Mouse (Mus musculus) brain, embryonic 18.5 days (tissue): ENCODE measurements around the gene Zbtb43.

Experiments
- DNase-seq: peaks from one replicate; pipeline ENCODE4 v3.0.0-alpha.2; 2012; ENCODE audit warnings: low read depth, low spot score

The Zbtb43 gene

DNA sequence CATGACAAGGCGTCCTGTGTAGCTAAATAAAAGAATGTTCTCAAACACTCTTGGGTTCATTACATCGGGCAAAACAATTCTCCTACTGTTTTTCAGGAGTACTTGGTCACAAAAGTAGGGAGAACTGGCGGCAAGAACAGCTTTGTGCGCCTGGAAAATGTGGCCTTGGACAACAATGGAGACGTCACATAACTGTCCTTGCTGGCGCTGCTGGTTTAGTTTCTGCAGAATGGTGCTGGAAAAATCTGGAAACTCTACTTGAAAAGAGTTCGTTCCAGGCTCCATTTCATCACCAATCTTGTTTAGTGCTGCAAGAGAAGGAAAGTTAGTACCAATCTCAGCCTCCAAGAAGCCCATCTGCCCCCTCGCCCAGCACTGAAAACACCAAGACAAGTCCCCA, 13.5 kb downstream of the Zbtb43 start:
- no peak for DNase-seq

DNA sequence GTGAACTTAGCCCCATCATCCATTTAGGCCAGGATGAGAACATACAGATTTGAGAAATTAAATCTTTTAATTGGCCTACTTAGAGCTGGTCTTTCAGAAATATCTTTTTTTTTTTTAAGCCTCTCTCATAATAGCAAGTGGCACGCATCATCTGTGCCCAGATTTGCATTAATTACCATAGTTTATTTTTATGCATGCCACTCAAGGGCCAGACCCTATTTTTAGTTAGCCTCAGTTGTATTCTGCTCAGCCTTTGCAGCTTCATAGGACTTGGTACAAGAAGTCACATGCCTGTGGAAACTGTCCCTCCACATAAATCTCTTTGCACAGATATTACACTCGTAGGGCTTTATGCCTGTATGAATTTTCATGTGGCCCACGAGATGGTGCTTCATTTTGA, 14.9 kb downstream of the Zbtb43 start:
- no peak for DNase-seq

DNA sequence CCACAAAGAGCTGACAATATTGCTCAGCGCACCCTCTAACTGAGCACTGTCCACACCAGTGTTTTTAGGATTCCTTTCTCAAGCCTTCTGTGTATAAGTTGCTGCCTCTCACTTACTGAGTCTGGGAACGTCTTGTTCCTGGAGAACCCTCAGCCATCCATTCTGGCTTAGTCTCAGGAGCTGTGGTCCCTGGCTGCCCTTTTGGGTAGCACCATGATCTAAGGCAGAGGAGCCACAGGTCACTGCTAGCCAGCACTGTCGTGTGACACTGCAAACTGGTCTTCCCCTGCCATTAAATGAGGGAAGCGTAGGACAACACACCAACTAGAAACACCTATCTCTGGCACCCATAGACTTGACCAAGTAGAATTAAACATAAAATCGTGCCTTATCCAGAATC, 15.6 kb downstream of the Zbtb43 start:
- DNase-seq: no peak

DNA sequence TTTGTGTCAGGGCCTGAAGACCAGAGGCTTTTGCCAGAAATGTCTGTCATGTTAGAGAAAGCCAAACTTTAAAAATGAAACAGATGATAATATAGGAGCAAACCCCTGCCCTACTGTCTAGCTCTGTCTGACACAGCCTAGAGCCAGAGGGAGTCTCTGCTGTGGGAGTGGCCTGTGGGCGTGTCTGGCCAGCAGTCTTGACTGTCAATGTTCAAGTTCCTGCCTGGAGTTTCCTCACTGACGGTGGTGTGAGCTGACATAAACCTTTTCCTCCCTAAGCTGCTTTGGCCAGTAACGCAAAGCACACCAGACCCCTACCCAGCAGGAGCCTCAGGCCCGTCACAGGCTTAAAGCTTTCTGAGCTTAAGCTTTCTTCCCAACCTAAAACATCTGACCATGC, 16.2 kb downstream of the Zbtb43 start:
- no peak for DNase-seq

DNA sequence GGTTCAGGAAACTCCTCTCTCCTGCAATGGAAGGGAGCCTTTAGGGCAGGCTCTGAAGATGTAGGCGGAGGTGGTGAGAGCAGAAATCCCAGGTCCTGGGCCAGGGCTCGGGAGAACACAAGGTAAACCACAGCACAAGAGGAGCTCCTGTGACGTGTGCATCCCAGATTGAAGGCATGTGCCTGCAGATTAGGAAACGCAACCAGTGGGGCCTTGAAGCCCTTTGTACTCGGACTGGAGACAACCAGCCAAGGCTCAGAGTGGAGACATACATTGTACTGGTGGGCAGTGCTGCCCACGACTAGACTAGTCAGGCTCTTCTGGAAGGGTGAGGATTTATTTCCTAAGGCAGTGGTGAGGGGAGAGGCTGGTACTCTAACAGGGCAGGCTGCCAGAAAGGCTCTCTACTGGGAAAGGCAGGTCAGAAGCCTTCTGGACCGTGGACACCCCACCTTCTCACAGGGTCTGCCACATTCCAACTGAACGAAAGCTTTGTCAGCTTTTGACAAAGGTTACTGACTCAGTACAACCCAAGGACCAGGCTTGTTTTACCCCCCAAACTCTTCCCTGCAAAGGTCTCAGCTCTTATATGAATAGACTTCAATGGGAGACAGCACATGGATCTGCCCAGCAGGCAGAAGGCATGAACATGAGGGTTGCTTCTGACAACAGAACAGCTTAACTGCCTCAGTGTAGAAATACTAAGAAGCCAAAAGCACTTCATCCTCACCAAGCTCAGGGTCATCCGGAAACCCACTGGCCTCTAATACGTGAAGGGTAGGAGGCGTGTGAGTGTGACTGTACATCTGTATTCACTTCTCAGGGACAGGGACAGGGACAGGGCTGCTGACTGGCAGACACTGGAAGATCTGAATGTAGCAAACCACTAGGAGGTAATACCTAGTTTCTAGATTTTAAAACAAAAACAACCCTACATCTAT, 17.1 kb downstream of the Zbtb43 start:
- DNase-seq: no peak

DNA sequence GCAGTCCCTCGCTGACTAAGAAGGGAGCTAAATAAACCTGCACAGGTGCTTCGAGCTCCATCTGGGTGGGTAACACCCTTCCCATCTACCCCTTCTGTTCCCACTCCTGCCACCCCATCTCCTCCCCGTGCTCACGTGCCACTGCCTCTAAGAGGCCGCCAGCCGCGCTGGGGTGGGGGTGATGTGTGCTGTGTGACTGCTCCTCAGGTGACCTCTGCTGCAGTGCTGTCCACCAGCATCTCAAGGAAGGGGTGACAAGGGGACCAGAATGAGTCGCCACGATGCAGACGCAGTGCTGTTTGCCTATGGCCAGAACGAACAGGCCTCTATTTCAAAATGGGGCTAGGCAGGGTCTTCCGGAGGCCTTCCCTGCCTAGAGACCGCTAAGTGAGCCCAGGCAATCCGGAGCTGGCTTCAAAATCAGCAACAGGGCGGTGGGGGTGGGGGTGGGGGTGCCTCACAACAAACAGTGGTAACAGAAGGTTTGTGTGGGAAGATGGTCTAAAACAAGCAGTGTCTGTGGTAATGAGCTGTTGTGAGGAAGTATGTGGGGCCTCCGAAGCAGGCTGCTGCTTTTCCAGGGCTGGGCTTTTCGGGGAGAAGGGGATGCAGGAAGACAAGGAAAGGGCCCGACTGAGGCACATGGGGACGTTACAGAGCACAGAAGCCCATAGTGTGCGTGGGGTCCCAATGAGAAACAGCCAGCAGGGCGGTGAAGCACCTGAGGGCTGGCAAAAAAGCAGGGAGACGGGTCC, 19.1 kb downstream of the Zbtb43 start:
- no peak for DNase-seq

DNA sequence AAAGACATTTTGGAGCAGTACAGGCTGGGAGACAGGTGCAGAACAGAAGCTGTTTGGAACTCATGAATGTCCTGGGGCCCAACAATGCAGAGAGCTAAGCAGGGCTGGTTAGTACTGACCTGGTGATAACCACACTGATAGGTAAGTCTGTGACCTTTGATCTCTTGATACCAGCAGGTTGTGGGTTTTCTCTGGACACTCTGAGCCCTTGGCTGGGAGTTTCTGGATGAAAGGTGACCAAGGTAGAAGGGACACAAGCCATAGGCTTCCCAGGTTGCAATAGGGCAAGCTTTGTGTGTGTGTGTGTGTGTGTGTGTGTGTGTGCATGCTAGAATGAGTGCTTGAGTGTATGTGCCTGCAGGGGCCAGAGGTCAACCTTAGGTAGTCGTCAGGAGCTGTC, 21.6 kb downstream of the Zbtb43 start:
- no peak for DNase-seq

DNA sequence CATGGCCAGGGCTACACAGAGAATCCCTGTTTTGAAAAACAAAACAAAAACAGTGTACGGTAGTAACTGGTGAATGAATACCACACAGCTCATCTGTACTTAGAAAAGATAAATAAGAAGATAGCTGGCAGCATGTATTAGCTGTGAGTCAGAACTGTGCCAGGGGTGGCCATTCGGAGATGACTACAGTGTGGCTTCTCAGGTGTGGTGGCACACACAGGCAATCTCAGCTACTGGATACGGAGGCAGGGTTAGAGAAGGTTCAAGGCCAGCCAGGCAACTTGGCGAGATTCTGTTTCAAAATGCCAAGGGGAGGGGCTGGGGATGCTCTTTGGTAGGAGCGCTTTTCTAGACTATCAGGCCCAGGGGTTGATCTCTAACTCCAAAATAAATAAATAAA, 22.6 kb downstream of the Zbtb43 start:
- DNase-seq: no peak

DNA sequence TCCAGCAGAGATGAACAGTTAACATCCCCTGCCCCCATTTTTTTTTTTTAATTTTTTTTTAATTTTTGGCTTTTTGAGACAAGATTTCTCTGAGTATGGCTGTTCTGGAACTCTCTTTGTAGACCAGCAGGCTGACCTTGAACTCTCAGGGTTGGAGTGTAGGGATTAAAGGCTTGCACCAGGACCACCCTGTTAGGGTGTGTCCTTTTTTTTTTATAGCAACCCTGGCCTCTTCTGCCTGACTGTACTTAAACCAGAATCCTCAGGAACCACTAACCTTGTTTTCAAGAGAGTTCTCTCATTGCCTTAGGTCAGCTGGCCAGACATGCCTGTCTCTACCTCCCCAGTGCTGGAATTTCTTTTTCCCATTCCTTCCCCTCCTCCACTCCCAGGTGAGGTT, 23.5 kb downstream of the Zbtb43 start:
- no peak for DNase-seq

DNA sequence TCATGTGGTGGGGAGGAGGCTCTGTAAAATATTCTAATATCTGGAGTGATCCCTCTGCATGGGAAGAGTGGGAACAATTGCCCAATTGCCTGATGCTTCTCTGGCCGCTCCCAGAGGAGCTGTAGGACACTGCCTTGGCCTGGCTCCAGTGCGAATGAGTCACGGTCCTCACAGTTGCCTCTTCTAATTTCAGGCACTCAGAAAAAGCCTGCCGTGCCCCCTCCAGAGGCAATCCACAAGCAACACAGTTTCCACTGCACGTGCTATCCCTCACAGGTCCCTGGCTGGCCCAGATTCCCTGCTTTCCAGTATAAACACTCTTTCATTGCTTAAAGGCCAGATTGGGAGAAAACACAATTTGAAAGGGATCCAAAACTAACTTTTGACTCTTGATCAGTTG, 24.0 kb downstream of the Zbtb43 start:
- DNase-seq: no peak

DNA sequence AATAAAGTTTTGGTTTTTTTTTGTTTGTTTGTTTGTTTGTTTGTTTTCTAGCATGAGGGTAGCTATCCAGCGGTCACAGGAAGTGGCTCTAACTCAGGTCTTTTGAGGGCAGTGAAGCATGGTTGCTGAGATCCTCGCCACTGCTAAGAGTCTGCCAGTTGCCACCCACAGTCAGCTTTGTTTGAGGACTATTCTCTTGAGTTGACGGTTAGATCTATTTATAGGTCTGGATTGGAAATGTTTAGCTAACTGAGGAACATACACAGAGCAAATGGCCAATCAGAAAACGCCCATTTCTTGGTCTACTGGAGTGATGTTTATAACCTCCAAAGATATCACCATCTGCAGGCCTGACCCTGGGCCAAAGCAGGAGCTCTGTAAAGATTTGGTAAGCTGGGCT, 25.7 kb downstream of the Zbtb43 start:
- DNase-seq: no peak

DNA sequence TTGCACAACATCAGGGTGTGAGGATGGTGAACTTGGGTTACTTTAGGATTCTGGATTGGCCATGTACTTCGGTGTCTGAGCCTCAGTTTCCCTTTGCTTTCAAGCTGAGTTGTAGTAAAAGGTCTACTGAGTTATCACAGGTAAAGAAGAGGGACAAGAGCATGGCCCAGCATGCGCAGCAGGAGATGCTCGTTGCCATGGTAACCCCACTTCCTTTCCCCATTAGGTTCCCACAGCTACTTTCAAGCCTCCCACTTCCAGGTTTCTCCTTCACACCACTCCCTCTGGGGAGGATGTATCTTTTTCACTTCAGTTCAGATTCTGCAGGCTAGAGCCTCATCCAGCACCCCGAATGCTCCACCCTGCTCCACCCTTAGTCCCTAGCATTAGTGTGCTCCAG, 27.5 kb downstream of the Zbtb43 start:
- DNase-seq: no peak

DNA sequence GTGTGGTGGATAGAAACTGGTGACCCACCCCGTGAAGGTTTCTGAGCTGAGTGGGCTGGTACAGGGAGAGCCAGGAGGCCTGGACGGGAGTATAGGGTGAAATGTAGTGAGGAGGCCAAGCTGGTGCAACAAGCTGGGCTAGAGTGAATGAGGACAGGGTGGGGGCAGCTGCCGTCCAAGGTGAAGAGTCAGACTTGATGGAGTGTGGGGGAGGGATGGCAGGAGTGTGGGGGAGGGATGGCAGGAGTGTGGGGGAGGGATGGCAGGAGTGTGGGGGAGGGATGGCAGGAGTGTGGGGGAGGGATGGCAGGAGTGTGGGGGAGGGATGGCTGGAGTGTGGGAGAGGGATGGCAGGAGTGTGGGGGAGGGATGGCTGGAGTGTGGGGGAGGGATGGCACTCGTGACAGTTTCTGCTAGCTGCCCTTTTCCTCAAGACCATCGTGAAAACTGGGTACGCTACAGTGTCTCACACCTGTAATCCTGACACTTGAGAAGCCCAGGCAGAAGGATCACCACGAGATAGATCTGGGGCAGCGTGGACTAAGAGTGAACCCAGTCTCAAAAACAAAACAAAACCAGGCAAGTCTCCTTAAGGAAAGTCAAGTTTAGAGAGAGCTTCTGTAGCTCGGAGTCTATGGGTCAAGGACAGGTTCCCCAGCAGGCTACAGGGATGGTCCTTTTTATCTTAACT, 28.2 kb downstream of the Zbtb43 start:
- no peak for DNase-seq

DNA sequence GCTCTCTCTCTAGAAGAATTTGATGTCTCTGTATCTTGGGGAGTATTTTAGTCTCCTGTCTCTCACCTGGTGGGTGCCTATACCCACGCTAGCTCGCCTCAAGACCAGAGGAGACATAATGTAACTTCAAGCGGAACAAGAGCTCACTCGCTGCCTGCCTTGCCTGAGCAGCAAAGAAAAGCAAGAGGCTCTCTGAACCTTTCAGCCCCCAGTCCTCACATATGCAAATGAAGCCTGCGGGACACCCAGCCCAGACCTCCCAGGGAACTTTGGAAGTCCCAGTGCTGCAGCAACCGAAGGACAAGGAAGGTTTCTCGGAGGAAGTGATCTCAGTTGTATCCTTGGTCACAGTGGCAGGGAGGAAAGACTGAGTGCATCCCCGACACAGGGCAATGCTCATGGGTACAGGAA, 28.9 kb downstream of the Zbtb43 start:
- DNase-seq: no peak

DNA sequence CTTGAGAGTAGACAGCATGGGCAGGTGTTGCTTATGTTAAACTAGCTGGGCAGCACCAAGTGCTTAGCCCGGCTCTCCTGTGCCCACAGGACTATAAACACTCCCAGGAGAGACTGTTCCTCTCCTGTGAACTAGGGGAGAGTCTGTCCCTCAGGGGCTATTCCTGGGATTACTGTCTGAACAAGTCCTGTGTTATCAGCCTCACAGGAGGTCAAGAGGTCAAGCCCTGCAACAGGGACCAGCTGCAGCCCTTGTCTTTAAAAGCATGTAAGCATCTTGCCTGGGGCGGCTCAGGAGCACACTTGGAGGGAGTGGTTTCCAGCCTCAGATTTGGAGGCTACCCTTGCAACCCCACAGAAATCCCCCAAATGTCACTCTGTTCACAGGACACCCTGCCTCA, 30.0 kb downstream of the Zbtb43 start:
- DNase-seq: no peak

DNA sequence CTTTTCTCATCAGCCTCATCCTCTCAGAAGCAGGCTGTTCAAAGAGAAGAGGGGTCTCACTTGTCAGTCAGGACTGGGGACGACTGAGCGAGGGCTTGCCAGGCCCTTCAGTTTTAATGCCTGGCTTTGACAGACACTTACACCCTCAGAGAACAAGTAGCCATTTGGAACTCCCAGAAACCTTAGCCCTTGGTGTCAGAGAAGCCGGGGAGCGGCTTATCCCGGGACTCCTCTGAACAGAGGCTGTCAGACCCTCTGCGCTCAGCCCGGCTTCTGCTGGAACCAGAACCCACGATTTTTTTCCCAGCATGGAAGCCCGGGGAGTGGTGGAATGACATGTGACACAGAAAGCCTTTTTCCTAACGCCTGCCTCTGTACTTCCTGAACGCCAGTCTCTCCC, 31.2 kb downstream of the Zbtb43 start:
- DNase-seq: no peak

DNA sequence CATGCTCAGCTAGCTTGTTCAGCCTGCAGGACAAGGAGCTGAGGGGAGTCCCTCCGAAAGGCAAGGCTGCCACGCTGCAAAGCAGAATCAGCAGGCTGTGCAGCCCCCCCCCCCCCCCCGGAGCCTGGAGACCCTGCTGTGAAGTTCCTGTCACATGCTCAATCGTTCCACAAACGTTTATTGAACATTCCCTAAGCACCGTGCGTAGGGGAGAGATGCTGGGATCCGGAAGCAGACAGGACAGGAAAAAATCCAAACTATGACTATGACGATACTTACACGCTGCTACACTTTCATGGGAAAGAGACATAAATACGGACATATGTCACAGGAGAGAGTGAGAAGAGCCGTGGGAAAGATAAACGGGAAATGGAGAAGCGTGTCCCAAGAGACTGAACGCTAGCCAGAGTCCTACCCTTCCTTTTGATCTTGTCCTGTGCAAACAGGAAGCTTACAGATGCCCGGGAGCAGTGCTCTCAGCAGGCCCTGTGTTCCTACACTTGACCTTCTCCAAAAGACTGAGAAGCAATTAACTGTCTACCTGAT, 32.3 kb downstream of the Zbtb43 start:
- no peak for DNase-seq

DNA sequence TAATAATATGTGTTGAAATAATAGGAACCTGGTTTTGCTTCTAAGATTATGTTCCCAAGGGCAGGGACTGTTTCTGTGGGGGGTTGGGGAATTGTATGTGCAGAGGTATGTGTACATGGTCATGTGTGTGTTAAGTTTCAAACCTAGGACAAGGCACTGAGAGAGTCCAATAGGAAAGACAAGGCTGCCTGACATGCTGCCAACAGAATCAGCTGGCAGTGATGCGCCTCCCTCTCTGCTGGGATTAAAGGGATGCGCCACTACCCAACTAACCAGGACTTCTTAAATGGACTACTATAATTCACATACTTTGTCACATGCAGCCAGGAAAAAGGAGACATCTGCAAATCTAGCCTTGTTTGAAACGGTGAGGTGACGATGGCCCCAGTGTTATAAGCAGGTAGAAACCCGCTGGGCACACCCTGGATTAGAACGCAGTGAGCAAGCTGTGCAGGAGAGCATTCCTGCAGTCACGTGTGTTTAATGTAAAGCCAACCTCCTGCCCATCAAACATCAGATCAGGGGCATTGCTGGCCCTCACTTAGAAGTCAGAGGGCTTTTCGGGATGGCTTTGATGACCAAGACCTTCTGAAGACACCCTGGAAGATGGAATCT, 33.2 kb downstream of the Zbtb43 start:
- no peak for DNase-seq

DNA sequence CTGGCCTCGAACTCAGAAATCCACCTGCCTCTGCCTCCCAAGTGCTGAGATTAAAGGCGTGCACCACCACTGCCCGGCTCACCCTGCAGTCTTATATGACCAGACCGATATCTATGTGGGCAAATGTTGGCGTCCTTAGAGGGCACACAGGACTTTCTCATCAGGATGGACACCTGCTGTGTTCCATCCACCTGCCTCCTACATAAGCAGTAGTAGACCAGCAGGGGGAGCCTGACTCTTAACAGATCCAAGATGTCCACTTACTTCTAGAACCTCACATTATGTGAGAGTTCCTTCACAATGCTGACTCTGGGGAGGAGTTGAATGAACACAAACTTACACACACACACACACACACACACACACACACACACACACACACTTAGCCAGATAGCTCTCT, 35.5 kb downstream of the Zbtb43 start:
- no peak for DNase-seq

DNA sequence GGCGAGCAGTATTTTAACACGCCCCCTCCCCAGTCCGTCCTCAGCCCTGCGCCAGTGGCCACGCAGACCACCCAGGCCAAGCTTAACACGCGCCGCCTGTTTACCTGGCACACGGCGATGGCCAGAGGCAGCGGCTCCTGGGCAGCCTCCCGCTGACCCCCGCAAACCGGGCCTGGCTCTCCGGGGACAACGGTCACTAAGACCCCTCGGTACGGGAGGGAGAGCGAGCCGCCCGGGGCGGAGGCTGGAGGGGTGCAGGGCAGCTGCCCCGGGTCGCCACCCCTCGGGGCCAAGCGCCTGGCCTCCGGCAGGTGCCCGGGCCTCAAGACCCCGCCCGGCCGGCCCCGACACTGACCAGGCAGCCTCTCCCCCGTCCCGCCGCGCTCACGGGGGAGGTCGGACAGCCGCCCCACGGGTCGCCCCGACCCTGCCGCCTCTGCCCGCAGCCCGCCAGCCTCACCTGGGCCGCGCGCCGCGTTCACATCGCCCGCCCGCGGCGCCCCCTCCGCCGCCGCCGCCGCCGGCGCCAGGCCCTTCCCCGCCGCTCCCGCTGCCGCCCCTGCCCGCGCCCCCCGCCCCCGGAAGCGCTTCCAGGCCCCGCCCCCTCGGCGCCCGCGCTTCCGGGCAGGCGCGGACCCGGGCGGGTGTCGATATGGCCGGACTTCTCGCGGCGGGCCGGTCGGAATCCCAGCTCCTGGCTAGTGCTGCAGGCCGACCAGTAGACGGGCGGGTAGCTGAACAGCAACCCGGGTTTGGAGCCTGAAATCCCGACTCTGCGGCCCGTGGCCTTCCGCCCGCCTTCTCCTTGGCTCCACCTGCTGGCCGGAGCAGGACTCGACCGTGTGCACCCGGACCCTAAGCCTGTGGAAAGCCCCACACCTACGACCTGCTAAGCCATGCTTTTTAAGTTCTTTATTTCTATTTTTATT, 37.3 kb downstream of the Zbtb43 start, which contains the start of gene Zbtb34:
Zbtb34 (minus strand) TSS at position 554 of the 929 bp plus-strand sequence.
- no peak for DNase-seq
